Mouse (Mus musculus) megakaryocyte, embryonic 14.5 days (primary cell): Measurements from ENCODE around the gene Zic2.

Source experiments
- FLI1 ChIP-seq: IDR thresholded peaks from 2 replicates; pipeline ENCODE4 v1.6.1; 2012; ENCODE audit warnings: low read length, inconsistent platforms, mixed read lengths
- GATA1 ChIP-seq: IDR thresholded peaks from 3 replicates; pipeline ENCODE4 v1.6.1; 2012; ENCODE audit warnings: mixed read lengths, low read length, inconsistent platforms, borderline replicate concordance

DNA sequence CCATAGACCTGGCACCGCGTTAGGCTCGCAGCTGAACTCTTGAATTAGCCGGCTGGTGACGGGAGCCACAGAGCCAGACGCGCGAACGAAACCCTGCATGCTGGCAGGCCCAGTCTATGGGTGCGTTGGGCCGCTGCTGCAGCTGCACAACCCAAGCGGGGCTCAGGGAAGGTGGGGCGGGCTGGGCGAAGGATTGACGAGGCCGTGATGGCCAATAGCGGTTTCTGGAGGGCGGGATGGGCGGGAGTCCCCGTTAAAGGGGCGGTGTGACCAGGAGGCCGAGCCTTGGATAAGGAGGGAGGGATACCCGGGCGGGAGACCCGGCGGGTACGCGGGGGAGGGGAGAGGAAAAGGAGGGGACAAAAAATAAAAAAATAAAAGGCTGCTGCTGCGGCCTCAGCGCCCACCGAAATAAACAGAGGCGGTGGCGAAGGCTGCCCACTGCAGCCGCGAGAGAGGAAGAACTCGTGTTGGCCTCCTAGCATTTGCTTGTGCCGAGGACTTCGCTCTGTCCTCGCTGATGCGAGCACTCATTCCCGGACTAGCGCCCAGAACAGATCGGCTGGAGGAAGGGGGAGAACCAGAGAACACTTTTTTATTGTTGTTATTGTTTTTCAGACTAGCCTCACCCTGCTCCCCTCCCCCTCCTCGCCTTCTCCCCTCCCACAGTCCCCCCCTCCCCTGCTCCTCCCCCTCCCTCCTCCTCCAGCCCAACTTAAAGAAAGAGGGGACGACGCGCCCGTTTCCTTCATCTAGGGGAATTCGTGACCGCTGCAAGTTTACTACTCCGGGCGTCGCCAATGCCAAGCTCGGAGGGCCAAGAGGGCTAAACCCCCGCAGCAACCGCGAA lies 969 bp upstream of the Zic2 start:
- TF ChIP-seq FLI1 (no peak), GATA1 (no peak)
